Mouse (Mus musculus): ENCODE measurements around the gene Ankrd1.

The Ankrd1 gene

DNA sequence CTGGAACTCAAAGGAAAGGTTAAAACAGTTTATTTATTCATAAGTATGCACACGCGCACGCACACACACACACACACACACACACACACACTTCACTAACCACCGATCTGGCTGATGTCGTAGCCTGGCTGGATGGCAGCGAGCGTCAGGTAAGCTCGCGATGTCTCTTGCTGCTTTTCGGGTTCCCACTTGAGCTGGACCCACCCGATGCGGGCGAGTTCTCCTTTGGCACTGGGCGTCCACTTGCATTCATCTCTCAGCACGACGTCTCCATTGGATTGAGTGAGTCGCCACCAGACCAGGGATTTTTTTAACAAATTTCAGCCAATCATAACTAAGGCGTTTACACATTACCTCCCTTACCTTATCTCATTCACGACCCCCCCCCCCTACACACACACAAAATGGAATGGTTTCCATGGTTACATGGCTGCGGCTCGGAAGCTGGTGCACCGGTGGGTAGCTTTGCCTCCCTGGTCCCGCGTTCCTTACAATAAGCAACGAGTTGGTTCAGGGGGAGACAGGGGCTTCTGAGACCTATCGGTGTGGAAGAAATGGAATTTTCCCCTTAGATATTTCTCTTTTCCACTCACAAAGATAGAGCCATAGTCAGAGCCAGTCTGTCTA is 10.5 kb downstream of the Ankrd1 start:
- no peak for DNase-seq

DNA sequence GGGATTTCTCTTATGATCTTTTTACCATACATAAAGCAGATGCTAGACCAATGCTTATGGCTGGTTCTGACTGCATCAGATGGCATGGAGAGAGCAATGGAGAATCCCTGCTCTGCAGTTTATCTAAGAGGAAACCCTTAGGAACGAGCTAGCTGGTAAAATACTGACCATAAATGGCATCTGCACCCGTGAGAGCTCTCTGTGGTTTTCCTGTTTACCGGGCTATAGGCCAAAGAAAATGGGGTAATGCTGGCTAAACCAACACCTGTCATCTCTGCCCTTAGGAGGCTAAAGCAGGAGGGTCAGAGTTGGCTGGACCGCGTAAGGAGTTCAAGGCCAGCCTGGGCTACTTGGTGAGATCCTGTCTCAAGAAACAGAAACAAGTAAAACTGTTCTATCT is 16.0 kb downstream of the Ankrd1 start:
- DNase-seq: no peak

DNA sequence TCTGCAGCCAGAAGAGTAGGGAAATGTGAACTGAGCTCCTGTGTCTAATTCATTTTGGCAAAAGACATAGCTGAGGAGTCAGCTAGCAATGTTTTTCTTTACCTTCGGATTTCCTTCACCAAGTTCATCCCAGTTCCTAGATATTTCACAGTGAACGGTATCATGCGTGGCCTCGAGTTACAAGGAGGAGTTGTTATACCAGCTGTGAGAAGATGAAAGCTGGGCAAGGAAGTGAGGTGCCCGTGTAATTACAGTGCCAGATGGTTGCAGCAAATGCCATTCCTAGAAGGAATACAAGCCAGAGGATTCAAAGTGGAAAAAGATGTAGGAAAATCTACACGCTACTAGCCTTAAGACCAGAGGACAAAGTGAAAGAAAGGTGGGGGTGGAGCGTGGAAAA is 21.0 kb downstream of the Ankrd1 start:
- DNase-seq: no peak

DNA sequence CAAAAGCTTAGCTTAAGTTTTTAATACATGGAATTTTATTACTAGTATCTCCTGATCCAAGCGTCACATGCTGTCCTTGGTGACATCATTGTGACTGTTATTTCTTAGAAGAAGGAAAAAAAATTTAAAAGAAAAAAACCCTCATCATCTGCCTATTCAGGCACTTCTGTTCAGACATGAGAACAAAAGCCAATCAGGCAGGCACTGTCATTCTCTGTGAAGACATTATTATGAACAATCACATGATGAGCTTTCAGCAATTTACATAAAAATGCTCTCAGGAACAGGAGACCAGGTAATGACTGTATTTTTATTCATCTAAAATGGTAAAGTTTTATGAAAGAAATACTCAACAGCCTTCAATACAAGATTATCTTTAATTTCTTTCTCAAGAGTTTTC is 21.6 kb downstream of the Ankrd1 start:
- DNase-seq: no peak

DNA sequence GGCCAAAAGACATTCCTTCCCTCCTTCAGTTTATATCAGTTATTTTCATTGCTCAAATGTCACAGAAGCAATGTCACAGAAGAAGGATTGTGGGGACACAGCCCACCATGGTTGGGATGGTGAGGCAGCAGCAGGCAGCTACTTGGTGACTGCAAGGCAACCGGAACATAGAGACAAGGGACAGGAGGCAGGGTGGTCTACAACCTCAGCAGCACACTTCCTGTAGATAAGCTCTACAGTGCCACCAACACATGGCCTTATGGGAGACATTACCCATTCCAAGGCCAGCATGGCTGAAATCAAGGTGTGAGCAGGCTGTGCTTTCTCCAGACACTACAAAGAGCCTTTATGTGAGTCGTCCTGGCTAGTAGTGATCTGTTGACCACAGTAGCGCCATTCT is 22.7 kb downstream of the Ankrd1 start:
- DNase-seq: no peak

DNA sequence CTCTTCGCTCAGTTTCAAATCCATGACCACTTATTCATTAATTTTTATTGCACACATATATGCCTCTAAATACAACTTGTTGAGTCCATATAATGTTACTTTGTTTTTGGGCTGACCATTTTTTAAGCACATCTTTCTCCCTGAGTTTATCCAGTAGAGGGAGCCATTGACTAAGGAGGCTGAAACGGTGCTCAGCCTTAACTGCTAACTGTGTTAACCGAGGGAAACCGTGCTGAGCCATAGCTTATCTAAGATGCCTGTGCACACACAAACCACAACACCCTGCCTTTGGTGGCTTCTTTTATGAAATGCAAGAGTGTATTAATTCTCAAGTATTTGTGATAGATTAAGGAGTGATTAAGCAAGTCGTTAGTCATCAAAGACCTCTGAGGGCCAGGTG is 29.1 kb downstream of the Ankrd1 start:
- DNase-seq: no peak

DNA sequence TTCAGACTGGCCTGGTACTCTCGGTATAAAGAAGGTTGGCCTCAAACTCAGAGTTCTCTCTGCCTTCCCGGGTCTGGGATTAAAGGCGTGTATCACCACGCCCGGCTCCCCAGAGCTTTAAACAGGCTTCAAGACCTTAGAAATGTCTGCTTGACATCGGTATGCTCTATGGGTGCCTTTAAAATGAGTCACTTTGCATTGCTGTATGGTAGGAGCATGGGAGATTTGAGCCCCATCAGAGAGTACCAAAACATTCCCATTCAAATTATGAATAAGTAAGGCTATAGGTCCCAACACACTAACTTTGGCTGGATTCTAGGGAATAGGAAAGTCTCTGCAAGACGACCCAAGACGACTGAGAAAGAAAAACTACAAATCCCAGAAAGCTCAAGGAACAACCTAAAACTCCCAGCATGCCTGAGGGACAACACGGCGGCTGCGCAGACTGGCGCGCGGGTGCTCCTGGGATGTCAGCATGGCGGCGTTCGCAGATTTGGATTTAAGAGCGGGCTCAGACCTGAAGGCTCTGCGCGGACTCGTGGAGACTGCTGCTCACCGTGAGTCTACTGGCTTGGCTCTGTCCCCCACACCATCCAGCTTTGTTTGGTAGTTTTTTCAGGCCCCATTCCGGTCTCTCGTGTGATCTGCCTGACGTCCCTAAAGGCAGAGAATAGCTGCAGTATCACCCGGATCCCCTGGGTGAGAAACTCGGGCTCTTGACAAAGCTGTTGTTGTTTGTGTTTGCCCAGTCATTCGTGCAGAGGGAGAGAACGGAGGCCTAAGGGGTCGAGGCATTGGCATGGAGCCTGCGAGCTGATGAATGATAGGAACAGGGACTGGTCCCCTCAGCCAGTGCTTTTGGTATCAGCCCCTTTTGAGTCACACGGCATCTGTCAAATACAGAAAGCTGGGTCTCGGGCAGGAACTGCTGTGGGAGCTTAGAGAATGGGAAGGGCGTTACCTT is 36.4 kb downstream of the Ankrd1 start, which contains the start of gene Rpp30:
Gene Rpp30, plus strand, starts transcription at position 455 of the 964 bp plus-strand sequence.
- peak; percentile 90 for DNase-seq

DNA sequence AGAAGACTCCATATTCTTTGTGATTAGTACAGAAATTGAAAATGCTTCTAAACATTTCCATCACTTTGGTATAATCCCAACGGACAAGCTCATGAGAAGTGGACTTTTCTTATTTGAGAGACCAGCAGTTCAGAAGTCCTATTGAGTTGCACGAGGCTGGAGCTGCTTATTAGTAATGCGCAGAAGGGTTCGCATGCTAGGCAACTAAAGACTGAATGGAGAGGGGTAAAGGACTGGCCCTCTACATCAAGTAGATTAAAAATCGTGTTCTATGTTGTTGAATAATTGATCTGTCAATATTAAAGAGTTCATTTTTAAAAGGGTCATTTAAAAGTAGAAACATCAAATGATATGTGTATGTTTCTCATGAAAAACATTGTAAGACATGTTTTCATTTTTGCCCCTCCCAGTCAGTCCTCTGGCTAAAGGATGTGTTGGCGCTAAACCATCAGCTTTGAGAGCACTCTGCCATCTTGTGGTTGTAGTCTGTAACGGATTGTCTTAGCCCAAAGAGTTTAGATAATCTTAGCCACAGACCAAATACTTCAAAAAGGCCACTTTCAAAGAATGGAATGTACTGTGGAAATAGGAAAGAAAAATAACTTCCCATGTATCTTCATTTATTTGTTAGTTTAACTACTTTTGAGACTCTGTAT is 37.2 kb downstream of the Ankrd1 start:
- peak; percentile 53 for DNase-seq

DNA sequence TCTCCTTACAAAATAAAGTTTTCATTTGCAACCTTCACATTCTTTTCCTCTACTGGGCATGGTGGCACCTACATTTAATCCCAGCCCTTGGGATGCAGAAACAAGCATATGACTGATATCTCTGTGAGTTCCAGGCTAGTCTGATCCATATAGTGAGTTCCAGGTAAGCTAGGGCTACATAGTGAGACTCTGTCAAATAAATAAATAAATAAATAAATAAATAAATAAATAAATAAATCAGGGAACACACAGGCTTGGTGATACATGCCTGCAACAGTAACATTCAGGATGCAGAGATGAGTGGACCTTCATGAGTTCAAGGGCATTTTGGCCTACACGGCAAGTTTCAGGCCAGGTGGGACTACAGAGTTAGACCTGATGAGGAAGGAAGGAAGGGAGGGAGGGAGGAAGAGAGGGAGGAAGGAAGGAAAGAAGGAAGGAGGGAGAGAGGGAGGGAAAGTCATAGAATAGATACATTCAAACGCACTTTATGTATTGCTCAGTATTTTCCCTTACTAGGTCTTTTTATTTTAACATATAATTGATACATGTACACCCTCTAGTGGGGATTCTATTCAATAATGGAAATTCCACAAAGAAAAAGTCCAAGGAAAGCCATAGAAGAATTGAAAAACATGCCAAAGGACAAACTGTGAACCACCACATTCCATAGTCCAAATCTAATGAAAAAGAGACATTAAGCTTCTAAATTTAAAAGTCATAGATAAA is 56.9 kb downstream of the Ankrd1 start:
- no peak for DNase-seq
